Mouse (Mus musculus): Measurements from ENCODE around the gene Atp23.

DNA sequence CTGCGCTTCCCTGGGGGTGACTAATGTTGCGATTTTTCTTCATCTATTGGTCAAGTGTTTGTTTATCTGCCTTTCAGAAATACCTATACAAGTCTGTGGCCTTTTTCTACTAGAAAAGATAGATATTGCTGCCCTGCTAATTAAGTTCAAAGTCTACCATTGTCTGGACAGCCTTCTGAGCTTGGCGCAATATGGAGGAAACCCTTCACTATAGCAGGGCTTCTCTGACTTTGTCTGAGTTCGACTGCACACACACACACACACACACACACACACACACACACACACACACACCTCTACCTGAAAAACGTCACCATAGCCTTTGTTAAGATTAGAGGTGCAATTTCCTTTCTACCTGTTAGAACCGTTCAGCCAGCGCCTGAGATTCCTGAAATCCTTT is 72.5 kb downstream of the Atp23 start:
- no peak for TF ChIP-seq POLR2A (IDR thresholded peaks at IDR 0.05; ENCODE audit: low read depth, low read length)
- TF ChIP-seq CTCF (IDR thresholded peaks at IDR 0.05; ENCODE audit: extremely low read depth, insufficient read length, insufficient replicate concordance, low read depth, low read length): no peak
